Mouse (Mus musculus): ENCODE results near the gene Rab15.
"Not testable (repeated sequence)": the region's sequence is repeated elsewhere in the genome, so short reads cannot be mapped to it uniquely, and the experiment has no call there.

Rab15 gene

GRCm38 (mm10) chr12:76818908-76819307 is 3.8 kb downstream of the Rab15 start:
- DNase-seq (ENCODE audit: low read depth, low spot score): no peak

- peak; percentile 86 for DNase-seq (ENCODE audit: low read depth, low spot score)
These were observed 4.6 kb downstream of the Rab15 start for GRCm38 (mm10) chr12:76818120-76818519.

GRCm38 (mm10) chr12:76817176-76817575 is 5.5 kb downstream of the Rab15 start:
- no peak for DNase-seq (ENCODE audit: low read depth, low spot score)

- DNase-seq (ENCODE audit: low read depth, low spot score): no peak
These were observed 6.0 kb downstream of the Rab15 start for GRCm38 (mm10) chr12:76816720-76817119.

GRCm38 (mm10) chr12:76814120-76814519 is 8.6 kb downstream of the Rab15 start:
- DNase-seq (ENCODE audit: low read depth, low spot score): no peak

- no peak for DNase-seq (ENCODE audit: low read depth, low spot score)
These were observed 9.2 kb downstream of the Rab15 start for GRCm38 (mm10) chr12:76813543-76813942.

GRCm38 (mm10) chr12:76811006-76811405 is 11.7 kb downstream of the Rab15 start:
- DNase-seq (ENCODE audit: low read depth, low spot score): no peak

- DNase-seq (ENCODE audit: low read depth, low spot score): no peak
These were observed 12.2 kb downstream of the Rab15 start for GRCm38 (mm10) chr12:76810491-76810890.

GRCm38 (mm10) chr12:76807796-76808195 is 14.9 kb downstream of the Rab15 start:
- no peak for DNase-seq (ENCODE audit: low read depth, low spot score)

GRCm38 (mm10) chr12:76805056-76805811 is 17.5 kb downstream of the Rab15 start:
- DNase-seq (ENCODE audit: low read depth, low spot score): no peak

GRCm38 (mm10) chr12:76803700-76804252 is 18.9 kb downstream of the Rab15 start:
- peak; percentile 76 for DNase-seq (ENCODE audit: low read depth, low spot score)

GRCm38 (mm10) chr12:76803028-76803427 is 19.7 kb downstream of the Rab15 start:
- no peak for DNase-seq (ENCODE audit: low read depth, low spot score)

GRCm38 (mm10) chr12:76798008-76798720 is 24.5 kb downstream of the Rab15 start:
- DNase-seq (ENCODE audit: low read depth, low spot score): no peak

GRCm38 (mm10) chr12:76796938-76797539 is 25.7 kb downstream of the Rab15 start:
- no peak for DNase-seq (ENCODE audit: low read depth, low spot score)

- peak; percentile 43 for DNase-seq (ENCODE audit: low read depth, low spot score)
These were observed 27.4 kb downstream of the Rab15 start, which contains the start of gene Gpx2 for GRCm38 (mm10) chr12:76795350-76795749. Gene Gpx2, minus strand, starts transcription at chr12:76795554.

- DNase-seq (ENCODE audit: low read depth, low spot score): not testable (repeated sequence)
These were observed 30.2 kb downstream of the Rab15 start for GRCm38 (mm10) chr12:76792540-76792939.

- DNase-seq (ENCODE audit: low read depth, low spot score): no peak
These were observed 32.1 kb downstream of the Rab15 start for GRCm38 (mm10) chr12:76790446-76791084.

GRCm38 (mm10) chr12:76784056-76784619 is 38.6 kb downstream of the Rab15 start:
- DNase-seq (ENCODE audit: low read depth, low spot score): no peak

GRCm38 (mm10) chr12:76780639-76781468 is 41.9 kb downstream of the Rab15 start:
- no peak for DNase-seq (ENCODE audit: low read depth, low spot score)

GRCm38 (mm10) chr12:76779951-76780350 is 42.8 kb downstream of the Rab15 start:
- DNase-seq (ENCODE audit: low read depth, low spot score): no peak
